Mouse (Mus musculus): ENCODE measurements at regions not wholly inside any gene's neighbourhood (a gene's known extent, or its start where the extent isn't known, plus 50 kb on each side); places are given as distances from the start of the nearest gene placed in this dataset.
A peak's percentile ranks its signal among the peaks of the same experiment; 100 is the strongest.

GRCm38 (mm10) chr3:60926024-60926547 is 76.5 kb upstream of the P2ry1 start:
- DNase-seq (ENCODE audit: low spot score) = peak; percentile 7

GRCm38 (mm10) chr3:60928910-60929309 is 73.7 kb upstream of the P2ry1 start:
- no peak for DNase-seq (ENCODE audit: low spot score)

- no peak for DNase-seq (ENCODE audit: low spot score)
Measured at GRCm38 (mm10) chr3:60934492-60934891, 68.1 kb upstream of the P2ry1 start.

GRCm38 (mm10) chr3:60941451-60941850 is 61.1 kb upstream of the P2ry1 start:
- DNase-seq (ENCODE audit: low spot score) = no peak

- no peak for DNase-seq (ENCODE audit: low spot score)
Measured at GRCm38 (mm10) chr3:60948897-60949296, 53.7 kb upstream of the P2ry1 start.

Measured in c-Kit-positive CD71-positive TER-119-positive erythroid progenitor cells, embryonic 14.5 days (primary cell).